Mouse (Mus musculus): ENCODE measurements at regions not wholly inside any gene's neighbourhood (a gene's known extent, or its start where the extent isn't known, plus 50 kb on each side); places are given as distances from the start of the nearest gene placed in this dataset.
A peak's percentile ranks its signal among the peaks of the same experiment; 100 is the strongest.

DNA sequence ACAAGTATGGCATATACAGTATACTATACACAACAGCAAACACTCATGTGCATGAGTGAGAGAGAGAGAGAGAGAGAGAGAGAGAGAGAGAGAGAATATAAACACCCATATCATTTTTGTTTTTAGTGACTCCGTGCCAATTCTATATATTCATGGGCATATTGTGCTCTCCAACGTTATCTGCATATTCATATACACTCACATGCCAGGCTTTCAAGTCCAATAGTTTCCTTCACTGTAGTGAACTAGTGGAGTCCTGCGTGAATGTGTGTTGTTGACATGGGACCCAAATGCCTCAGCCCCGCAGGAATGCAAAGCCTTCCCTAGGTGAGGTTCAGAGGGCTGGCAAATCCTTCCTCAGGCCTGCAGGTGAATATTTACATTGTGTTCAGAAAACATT is 53.4 kb upstream of the Nab1 start:
- no peaks in the 10 kb centered on the region for H3K27me3 ChIP-seq
- no peak overlapping the region for H3K4me3 ChIP-seq
- no peaks in the 10 kb centered on the region for H3K4me1 ChIP-seq
- H3K9ac ChIP-seq = no peak overlapping the region
- H3K9me3 ChIP-seq = no peaks in the 10 kb centered on the region
- no peak overlapping the region for H3K4me2 ChIP-seq
- H3K36me3 ChIP-seq = no peaks in the 10 kb centered on the region
- no peak for ATAC-seq (ENCODE audit: insufficient number of reproducible peaks, low FRiP score, low TSS enrichment, low read depth)
- WGBS = 62% methylated on average over 4 of the region's 4 CpGs
- no peak overlapping the region for H3K27ac ChIP-seq

DNA sequence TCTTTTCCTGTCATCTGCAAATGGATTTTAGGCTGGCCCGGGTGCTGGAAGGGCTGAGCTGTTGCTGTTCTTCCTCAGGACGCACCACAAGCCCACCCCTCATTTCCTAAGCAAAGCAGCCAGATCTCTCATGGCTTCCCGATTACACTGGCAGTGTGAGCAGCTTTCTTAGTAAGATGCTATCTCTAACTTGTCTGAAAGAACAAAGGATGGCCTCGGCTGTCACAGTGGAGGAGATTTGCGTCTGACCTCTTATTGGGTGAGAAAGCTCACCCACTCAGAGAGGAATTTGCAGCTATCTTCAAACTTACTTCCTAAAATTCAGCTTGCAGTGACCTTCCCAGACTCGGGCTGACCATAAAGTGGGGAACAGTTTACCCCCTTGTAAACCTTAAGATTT is 64.7 kb upstream of the Nemp2 start:
- no peak overlapping the region for H3K9ac ChIP-seq
- no peak overlapping the region for H3K4me2 ChIP-seq
- H3K27me3 ChIP-seq = no peaks in the 10 kb centered on the region
- H3K4me3 ChIP-seq = no peak overlapping the region
- WGBS = 28% methylated on average over 6 of the region's 6 CpGs
- no peaks in the 10 kb centered on the region for H3K36me3 ChIP-seq
- no peaks in the 10 kb centered on the region for H3K9me3 ChIP-seq
- no peak overlapping the region for H3K27ac ChIP-seq
- no peak for ATAC-seq (ENCODE audit: insufficient number of reproducible peaks, low FRiP score, low TSS enrichment, low read depth)
- no peaks in the 10 kb centered on the region for H3K4me1 ChIP-seq

DNA sequence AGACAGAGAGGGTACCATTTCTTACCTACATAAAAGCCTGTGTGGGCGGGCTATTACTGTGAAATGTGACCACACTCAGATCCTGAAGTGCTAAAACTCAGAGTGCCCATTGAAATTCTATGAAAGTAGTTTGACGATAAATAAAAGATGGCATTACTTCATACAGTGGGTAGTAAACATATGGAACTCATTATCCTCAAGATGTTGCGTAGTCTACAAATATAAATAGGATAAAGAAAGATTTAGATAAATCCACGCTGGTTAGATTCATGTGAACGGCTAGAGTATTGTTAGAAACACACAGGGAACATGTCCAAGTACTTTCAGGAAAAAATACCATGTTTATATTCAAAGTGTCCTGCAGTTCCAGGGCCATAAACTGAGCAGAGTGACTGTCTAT is 58.8 kb upstream of the Nemp2 start:
- no peak overlapping the region for H3K4me2 ChIP-seq
- H3K4me1 ChIP-seq = no peaks in the 10 kb centered on the region
- WGBS = 44% methylated on average over 5 of the region's 5 CpGs
- H3K36me3 ChIP-seq = no peaks in the 10 kb centered on the region
- H3K9ac ChIP-seq = no peak overlapping the region
- H3K4me3 ChIP-seq = no peak overlapping the region
- no peaks in the 10 kb centered on the region for H3K9me3 ChIP-seq
- H3K27ac ChIP-seq = no peak overlapping the region
- no peak for ATAC-seq (ENCODE audit: insufficient number of reproducible peaks, low FRiP score, low TSS enrichment, low read depth)
- no peaks in the 10 kb centered on the region for H3K27me3 ChIP-seq

DNA sequence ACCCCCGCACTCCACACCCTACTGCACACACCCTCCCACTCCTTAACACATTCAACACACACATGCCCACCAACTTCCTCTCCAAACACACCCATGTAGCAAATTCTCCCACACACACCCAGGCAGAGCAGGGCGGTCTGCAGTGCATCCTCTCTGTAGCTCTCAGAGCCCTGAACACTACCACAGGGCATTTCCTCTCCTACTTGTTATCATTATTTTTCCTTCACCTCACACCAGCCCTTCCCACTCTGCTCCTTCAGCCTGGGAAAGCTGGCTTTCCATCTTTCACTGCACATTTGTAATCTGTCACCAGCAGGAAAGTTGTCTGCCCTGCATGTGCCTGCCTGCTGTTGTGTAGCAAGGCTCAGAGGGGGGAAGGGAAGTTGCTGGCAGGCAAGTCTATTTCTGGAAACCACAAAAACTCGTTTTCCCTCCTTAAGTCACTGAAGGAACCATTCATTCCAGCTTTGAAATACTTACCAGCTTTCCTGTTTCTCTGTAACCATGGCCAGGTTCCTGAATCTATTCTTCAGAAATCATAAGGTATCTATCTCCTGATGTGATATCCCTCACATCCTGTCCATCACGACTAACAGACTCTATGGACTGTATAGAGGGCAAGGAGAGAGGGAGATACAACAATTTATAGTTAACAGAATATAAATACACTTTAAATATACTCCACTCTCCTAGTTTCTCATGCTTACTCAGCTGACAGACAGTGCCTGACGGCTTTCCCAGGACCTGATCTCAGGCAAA is 52.0 kb upstream of the Nemp2 start:
- no peaks in the 10 kb centered on the region for H3K36me3 ChIP-seq
- no peaks in the 10 kb centered on the region for H3K9me3 ChIP-seq
- H3K4me2 ChIP-seq = 0 out of 2 replicates have a peak overlapping the region, but pooled peaks have one; percentile 2
- H3K27ac ChIP-seq = peak overlapping the region; percentile 77
- H3K4me1 ChIP-seq = peaks cover 19% of the 10 kb centered on the region
- no peaks in the 10 kb centered on the region for H3K27me3 ChIP-seq
- H3K9ac ChIP-seq = no peak overlapping the region
- WGBS = 19% methylated on average over 5 of the region's 5 CpGs
- H3K4me3 ChIP-seq = no peak overlapping the region
- ATAC-seq (ENCODE audit: insufficient number of reproducible peaks, low FRiP score, low TSS enrichment, low read depth) = peak; percentile 87

DNA sequence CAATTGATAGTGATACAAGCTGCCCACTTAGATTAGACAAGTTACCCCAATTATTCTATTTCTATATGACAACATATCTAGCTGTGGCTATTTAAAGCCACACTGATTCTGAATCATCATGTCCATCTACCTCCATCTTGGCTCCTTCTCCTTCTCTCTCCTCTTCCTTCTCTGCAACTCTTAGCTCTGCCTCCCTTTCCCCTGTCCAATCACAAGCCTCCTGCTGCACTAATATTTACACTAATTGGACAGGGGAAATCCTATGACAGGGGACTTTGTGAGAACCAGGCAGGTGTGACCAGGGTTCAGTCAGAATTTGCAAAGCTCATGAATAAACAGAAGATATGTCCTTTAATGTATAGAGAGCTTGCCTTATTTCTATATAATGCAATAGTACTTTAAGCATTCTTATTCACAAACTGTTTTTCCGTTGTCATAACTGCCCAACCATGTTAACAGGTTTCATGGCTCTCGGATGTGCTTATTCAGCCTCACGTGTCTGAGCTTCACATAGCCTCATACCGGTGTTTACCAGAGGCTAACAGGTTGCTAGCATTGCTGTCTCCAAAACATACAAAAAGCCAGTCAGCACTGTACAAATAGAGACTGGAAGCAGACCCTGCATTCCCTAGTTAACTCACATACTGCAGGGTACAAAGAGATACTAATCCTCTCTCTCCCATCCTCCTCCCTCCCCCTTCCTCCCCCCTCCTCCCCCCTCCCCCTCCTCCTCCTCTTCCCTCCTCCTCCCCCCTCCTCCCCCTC is 50.2 kb upstream of the Nemp2 start:
- no peaks in the 10 kb centered on the region for H3K27me3 ChIP-seq
- H3K9me3 ChIP-seq = no peaks in the 10 kb centered on the region
- no peak for ATAC-seq (ENCODE audit: insufficient number of reproducible peaks, low FRiP score, low TSS enrichment, low read depth)
- no peak overlapping the region for H3K27ac ChIP-seq
- no peak overlapping the region for H3K9ac ChIP-seq
- WGBS = 82% methylated on average over 4 of the region's 4 CpGs
- peaks cover 19% of the 10 kb centered on the region for H3K4me1 ChIP-seq
- no peaks in the 10 kb centered on the region for H3K36me3 ChIP-seq
- no peak overlapping the region for H3K4me2 ChIP-seq
- no peak overlapping the region for H3K4me3 ChIP-seq
